Mouse (Mus musculus) liver, embryonic 18 days (tissue): ENCODE results near the gene Actr1a. TPM values are rescaled to one million over a fixed set of nuclear protein-coding genes. Genes with fewer than 3 reads are reported as not detected.

ENCODE experiments used
- polyA plus RNA-seq: library from polyadenylated mRNA; depleted of rRNA; stranded (reverse); fragments of >200 nt; gene quantifications from 2 replicates; pipeline ENCODE4 v1.2.3, GENCODE M21; 2012; rRNA removed

Actr1a gene
- polyA plus RNA-seq: 24.5 and 24.7 TPM in 2 replicates

GRCm38 (mm10) chr19:46395109-46396009, at the start of gene Actr1a:
Gene Actr1a, minus strand, starts transcription at chr19:46395748.

GRCm38 (mm10) chr19:46396686-46397435, 1.3 kb upstream of the Actr1a start, which contains the start of gene Sufu:
Gene Sufu, plus strand, starts transcription at chr19:46396896.

GRCm38 (mm10) chr19:46350168-46350932, 45.2 kb downstream of the Actr1a start, which contains the start of gene 2310034G01Rik:
Gene 2310034G01Rik, minus strand, starts transcription at chr19:46350302.

GRCm38 (mm10) chr19:46338331-46338936, 57.1 kb downstream of the Actr1a start, which contains the start of gene Cuedc2:
Gene Cuedc2, minus strand, starts transcription at chr19:46338702.

GRCm38 (mm10) chr19:46328081-46329030, 67.2 kb downstream of the Actr1a start, which contains the start of gene Fbxl15:
Gene Fbxl15, plus strand, starts transcription at chr19:46328184.

Other genes starting within 250 kb of the Actr1a start
- not detected in 2 replicates for gene Pitx3, start 247.4 kb downstream of the Actr1a start, polyA plus RNA-seq
- gene Gbf1, start 243.2 kb downstream of the Actr1a start, polyA plus RNA-seq: 13.5 and 18.2 TPM in 2 replicates
- gene Nfkb2, start 91.4 kb downstream of the Actr1a start, polyA plus RNA-seq: 4.4 and 4.9 TPM in 2 replicates
- 1.7 and 1.9 TPM in 2 replicates for gene Psd, start 68.6 kb downstream of the Actr1a start, polyA plus RNA-seq
- 7.8 and 8.1 TPM in 2 replicates for gene Fbxl15, start 67.6 kb downstream of the Actr1a start, polyA plus RNA-seq
- 42.7 and 46.4 TPM in 2 replicates for gene Cuedc2, start 57.0 kb downstream of the Actr1a start, polyA plus RNA-seq
- gene Mfsd13a, start 54.6 kb downstream of the Actr1a start, polyA plus RNA-seq: 7.3 and 9.8 TPM in 2 replicates
- gene 2310034G01Rik, start 45.4 kb downstream of the Actr1a start, polyA plus RNA-seq: 0.36 and 0.38 TPM in 2 replicates
- 2.8 and 3.0 TPM in 2 replicates for gene Sufu, start 1.1 kb upstream of the Actr1a start, polyA plus RNA-seq
- gene Trim8, start 106.0 kb upstream of the Actr1a start, polyA plus RNA-seq: 8.2 and 8.8 TPM in 2 replicates
- 28.4 and 30.0 TPM in 2 replicates for gene Arl3, start 177.4 kb upstream of the Actr1a start, polyA plus RNA-seq
- 19.3 and 21.4 TPM in 2 replicates for gene Sfxn2, start 177.6 kb upstream of the Actr1a start, polyA plus RNA-seq
- 33.3 and 43.3 TPM in 2 replicates for gene Wbp1l, start 203.3 kb upstream of the Actr1a start, polyA plus RNA-seq